Mouse (Mus musculus): ENCODE results near the gene Tbc1d30.

- no peak for TF ChIP-seq CTCF (IDR thresholded peaks at IDR 0.05; ENCODE audit: borderline replicate concordance, insufficient read depth, low read depth, low read length)
- no peak for TF ChIP-seq POLR2A (IDR thresholded peaks at IDR 0.05; ENCODE audit: borderline replicate concordance, insufficient read depth, low read length)
Observed at GRCm38 (mm10) chr10:121315321-121316283, 35.5 kb downstream of the Tbc1d30 start.

Measured in cerebellum, adult 2 months (tissue).